Mouse (Mus musculus) testis, adult 2 months (tissue): ENCODE results near the gene Numbl.

Experiments
- CTCF ChIP-seq: fragments of 200-500 bp; IDR thresholded peaks from 2 replicates; pipeline ENCODE4 v1.5.1; 2012; ENCODE audit warnings: low read depth, mild to moderate bottlenecking, inconsistent platforms, low read length, moderate library complexity; ENCODE audit not compliant: control insufficient read depth, insufficient read depth, insufficient replicate concordance
- POLR2A ChIP-seq: fragments of 200-500 bp; IDR thresholded peaks from 2 replicates; pipeline ENCODE4 v1.6.1; 2012; ENCODE audit warnings: low read depth, mild to moderate bottlenecking, inconsistent platforms, low read length, moderate library complexity; ENCODE audit not compliant: control insufficient read depth

GRCm38 (mm10) chr7:27255721-27256120 lies 2.5 kb upstream of the Numbl start:
- TF ChIP-seq CTCF (peak; percentile 46; the same call in 1 of the 2 replicates), POLR2A (no peak)
